Mouse (Mus musculus) CH12.LX (cell line): ENCODE measurements around the gene Brd4. TPM values are rescaled to one million over a fixed set of nuclear protein-coding genes. Genes with fewer than 3 reads are reported as not detected.

Experiments
- DNase-seq: peaks from one replicate; pipeline ENCODE4 v3.0.0-alpha.2; 2013; ENCODE audit errors: extremely low read depth
- H3K27ac ChIP-seq: 2 replicates; pipeline ENCODE4 v1.5.1; 2012; ENCODE audit warnings: low read depth, mild to moderate bottlenecking, control low read depth, moderate library complexity; ENCODE audit not compliant: insufficient read depth
- H3K27me3 ChIP-seq: replicated peaks from 2 replicates; pipeline ENCODE3; 2012; ENCODE audit warnings: inconsistent platforms
- H3K36me3 ChIP-seq, 2 experiments: replicated peaks in 1 of 2; 2 replicates each; pipeline versions ENCODE3 to v1.6.1; 2012; ENCODE audit warnings: inconsistent platforms in 1 of 2, low read length in 1 of 2, mild to moderate bottlenecking in 1 of 2, mixed read lengths in 1 of 2, moderate library complexity in 1 of 2; ENCODE audit not compliant: control insufficient read depth in 1 of 2, insufficient read depth in 1 of 2
- H3K4me1 ChIP-seq, 2 experiments: 2 replicates each; pipeline ENCODE4 v1.6.1; 2012; ENCODE audit warnings: inconsistent platforms in 1 of 2, moderate library complexity in 1 of 2; ENCODE audit not compliant: insufficient read depth in 2 of 2, control insufficient read depth in 1 of 2
- H3K4me2 ChIP-seq: 2 replicates; pipeline ENCODE4 v1.6.1; 2012; ENCODE audit warnings: low read depth, mild to moderate bottlenecking, control low read depth; ENCODE audit not compliant: poor library complexity, insufficient read depth, severe bottlenecking
- H3K4me3 ChIP-seq, 3 experiments: fragments of 150-350 bp in 1 of 3; sonication (generic) in 1 of 3; replicated peaks in 1 of 3; 2 replicates each; pipeline versions ENCODE3 to v1.5.1; 2011 to 2012; ENCODE audit warnings: low read depth in 2 of 3, low read length in 2 of 3, mild to moderate bottlenecking in 2 of 3, moderate library complexity in 2 of 3, control low read depth in 1 of 3, improper control_type of control experiment in 1 of 3, inconsistent platforms in 1 of 3, mixed read lengths in 1 of 3; ENCODE audit not compliant: poor library complexity in 1 of 3
- H3K79me2 ChIP-seq: replicated peaks from 2 replicates; pipeline ENCODE4 v1.6.1; 2012; ENCODE audit warnings: mild to moderate bottlenecking, moderate library complexity; ENCODE audit not compliant: control insufficient read depth, poor library complexity, insufficient read depth, severe bottlenecking; ENCODE audit errors: extremely low read depth
- H3K9ac ChIP-seq: 2 replicates; pipeline ENCODE4 v1.6.1; 2012; ENCODE audit warnings: low read depth, mild to moderate bottlenecking, control low read depth, moderate library complexity; ENCODE audit not compliant: insufficient read depth
- H3K9me3 ChIP-seq: replicated peaks from 2 replicates; pipeline ENCODE3; 2012; ENCODE audit warnings: low read length, inconsistent platforms, mixed read lengths
- CHD2 ChIP-seq: IDR thresholded peaks from 2 replicates; pipeline ENCODE4 v1.6.1; 2011; ENCODE audit warnings: low read length, improper control_type of control experiment
- CTCF ChIP-seq, 2 experiments: IDR thresholded peaks in 1 of 2; conservative IDR thresholded peaks in 1 of 2; 2 replicates each; pipeline ENCODE4 v1.5.1; 2011 to 2012; ENCODE audit warnings: low read depth in 2 of 2, low read length in 2 of 2, improper control_type of control experiment in 1 of 2, inconsistent platforms in 1 of 2, mild to moderate bottlenecking in 1 of 2, moderate library complexity in 1 of 2
- ELF1 ChIP-seq: IDR thresholded peaks from 2 replicates; pipeline ENCODE4 v1.6.1; 2014; ENCODE audit warnings: low read depth, mild to moderate bottlenecking, inconsistent platforms, low read length, improper control_type of control experiment
- EP300 ChIP-seq: IDR thresholded peaks from 2 replicates; pipeline ENCODE4 v1.6.1; 2011; ENCODE audit warnings: low read length, improper control_type of control experiment
- ETS1 ChIP-seq: conservative IDR thresholded peaks from 2 replicates; pipeline ENCODE4 v1.6.1; 2012; ENCODE audit warnings: low read depth, mild to moderate bottlenecking, inconsistent platforms, low read length, improper control_type of control experiment, moderate library complexity
- HCFC1 ChIP-seq: IDR thresholded peaks from 2 replicates; pipeline ENCODE4 v1.6.1; 2012; ENCODE audit warnings: low read depth, mild to moderate bottlenecking, inconsistent platforms, low read length, improper control_type of control experiment
- JUND ChIP-seq: conservative IDR thresholded peaks from 2 replicates; pipeline ENCODE4 v1.6.1; 2011; ENCODE audit warnings: low read depth, low read length, improper control_type of control experiment
- MAFK ChIP-seq: IDR thresholded peaks from 2 replicates; pipeline ENCODE4 v1.6.1; 2011; ENCODE audit warnings: low read length, improper control_type of control experiment; ENCODE audit not compliant: insufficient replicate concordance
- MAX ChIP-seq: IDR thresholded peaks from 2 replicates; pipeline ENCODE4 v1.6.1; 2011; ENCODE audit warnings: low read length, improper control_type of control experiment
- MAZ ChIP-seq: IDR thresholded peaks from 2 replicates; pipeline ENCODE4 v1.6.1; 2012; ENCODE audit warnings: low read depth, mild to moderate bottlenecking, inconsistent platforms, low read length, improper control_type of control experiment, moderate library complexity
- MEF2A ChIP-seq: IDR thresholded peaks from 2 replicates; pipeline ENCODE4 v1.6.1; 2014; ENCODE audit warnings: low read depth, mild to moderate bottlenecking, inconsistent platforms, low read length, improper control_type of control experiment, borderline replicate concordance
- MXI1 ChIP-seq: IDR thresholded peaks from 2 replicates; pipeline ENCODE4 v1.6.1; 2011; ENCODE audit warnings: mild to moderate bottlenecking, low read depth, low read length, improper control_type of control experiment
- NELFE ChIP-seq: IDR thresholded peaks from 2 replicates; pipeline ENCODE4 v1.6.1; 2011; ENCODE audit warnings: low read depth, low read length, improper control_type of control experiment
- NRF1 ChIP-seq: IDR thresholded peaks from 2 replicates; pipeline ENCODE4 v1.6.1; 2014; ENCODE audit warnings: low read depth, mild to moderate bottlenecking, inconsistent platforms, low read length, improper control_type of control experiment, moderate library complexity
- PAX5 ChIP-seq: IDR thresholded peaks from 2 replicates; pipeline ENCODE4 v1.6.1; 2012; ENCODE audit warnings: low read length, inconsistent platforms, mixed read lengths
- POLR2A ChIP-seq: IDR thresholded peaks from 2 replicates; pipeline ENCODE4 v1.6.1; 2011; ENCODE audit warnings: low read depth, mild to moderate bottlenecking, improper control_type of control experiment, low read length
- POLR2AphosphoS2 ChIP-seq: IDR thresholded peaks from 2 replicates; pipeline ENCODE4 v1.6.1; 2011; ENCODE audit warnings: low read depth, low read length, improper control_type of control experiment
- RAD21 ChIP-seq: IDR thresholded peaks from 2 replicates; pipeline ENCODE4 v1.6.1; 2011; ENCODE audit warnings: low read depth, mild to moderate bottlenecking, low read length, improper control_type of control experiment, moderate library complexity
- RCOR1 ChIP-seq: conservative IDR thresholded peaks from 2 replicates; pipeline ENCODE4 v1.6.1; 2012; ENCODE audit warnings: low read depth, mild to moderate bottlenecking, inconsistent platforms, low read length, improper control_type of control experiment
- UBTF ChIP-seq: IDR thresholded peaks from 2 replicates; pipeline ENCODE4 v1.6.1; 2012; ENCODE audit warnings: low read depth, mild to moderate bottlenecking, inconsistent platforms, low read length, improper control_type of control experiment, moderate library complexity
- USF1 ChIP-seq: IDR thresholded peaks from 2 replicates; pipeline ENCODE4 v1.6.1; 2014; ENCODE audit warnings: low read depth, mild to moderate bottlenecking, inconsistent platforms, low read length, improper control_type of control experiment
- ZKSCAN1 ChIP-seq: IDR thresholded peaks from 2 replicates; pipeline ENCODE4 v1.6.1; 2012; ENCODE audit warnings: low read depth, inconsistent platforms, low read length, improper control_type of control experiment, borderline replicate concordance
- dilution Hi-C: fragments of 300-500 bp; cut with MboI; formaldehyde crosslinking; loops from 2 replicates; pipeline ENCODE4 v1.14.3; 2020; ENCODE audit warnings: low sequenced_read_pairs; ENCODE audit not compliant: extremely low pct_unique_long_range_greater_than_20kb, extremely low pct_ligation_motif_present
- in situ Hi-C: fragments of 300-500 bp; cut with MboI; formaldehyde crosslinking; loops from 3 replicates; pipeline ENCODE4 v1.14.3; 2019; ENCODE audit warnings: low sequenced_read_pairs, low pct_ligation_motif_present, low pct_unique_long_range_greater_than_20kb, mixed read lengths
- polyA plus RNA-seq: library from polyadenylated mRNA; unstranded; fragments of >175 nt; gene quantifications from 2 replicates; pipeline ENCODE4 v1.2.1, GENCODE M21; 2012; ENCODE audit warnings: low read depth; ENCODE audit not compliant: insufficient read length
- total RNA-seq, 2 experiments: library from RNA; depleted of rRNA; stranded (reverse); fragments of 300-350 nt in 1 of 2; fragments of >200 nt in 1 of 2; gene quantifications; 2 replicates each; pipeline ENCODE4 v1.2.3; 2012 to 2014

Brd4 gene
- total and polyA plus RNA-seq, 3 experiments = 6.3 to 68.5 (median 19.1) TPM

GRCm38 (mm10) chr17:32163910-32164650, 120.4 kb downstream of the Brd4 start (continued):
- TF ChIP-seq ELF1 = peak; percentile 36; the same call in 1 of the 2 replicates
- TF ChIP-seq MAZ = peak; percentile 85
- TF ChIP-seq MAX = peak; percentile 53
- TF ChIP-seq USF1 = no peak
- TF ChIP-seq PAX5 = no peak
- TF ChIP-seq NELFE = no peak
- peak; percentile 95 for TF ChIP-seq EP300
- no peak for TF ChIP-seq NRF1

GRCm38 (mm10) chr17:32162112-32162850, 122.2 kb downstream of the Brd4 start:
- Histone ChIP-seq H3K4me3 (no peak overlapping the region), H3K9ac (no peak overlapping the region), H3K36me3 (no peaks in the 10 kb centered on the region), H3K27me3 (peaks cover 54% of the 10 kb centered on the region), H3K27ac (no peak overlapping the region), H3K4me1 (peaks cover 27 to 31% of the 10 kb centered on the region in 2 experiments), H3K79me2 (no peaks in the 10 kb centered on the region), H3K9me3 (peaks cover 3% of the 10 kb centered on the region), H3K4me2 (no peak overlapping the region)
- no peak for TF ChIP-seq MAZ
- peak in 1 of 2 experiments; percentile 17; a peak in 2 of 4 replicates for TF ChIP-seq CTCF (conservative IDR thresholded peaks at IDR 0.05 in 1 of 2, IDR thresholded peaks at IDR 0.05 in 1 of 2; ENCODE audit: low read depth in 2 of 2, low read length in 2 of 2)
- no peak for DNase-seq
- in situ Hi-C loops (no loop called here), dilution Hi-C loops (no loop called here)

- DNase-seq = no peak
- TF ChIP-seq UBTF (no peak), MEF2A (no peak), POLR2A (no peak), ETS1 (no peak), HCFC1 (no peak), RCOR1 (no peak), CHD2 (no peak), POLR2AphosphoS2 (no peak), MAFK (no peak), ZKSCAN1 (no peak), RAD21 (no peak), MXI1 (no peak), NELFE (no peak), EP300 (no peak), NRF1 (no peak), JUND (no peak)
- no peaks in the 10 kb centered on the region for H3K79me2 ChIP-seq
- in situ Hi-C loops (no loop called here), dilution Hi-C loops (no loop called here)
- H3K4me2 ChIP-seq = no peak overlapping the region
- peaks cover 51% of the 10 kb centered on the region for H3K27me3 ChIP-seq
- no peaks in the 10 kb centered on the region for H3K9me3 ChIP-seq
- no peaks in the 10 kb centered on the region for H3K36me3 ChIP-seq
- no peak overlapping the region for H3K27ac ChIP-seq
- H3K9ac ChIP-seq = no peak overlapping the region
- H3K4me3 ChIP-seq = no peak overlapping the region
- peaks cover 24 to 28% of the 10 kb centered on the region in 2 experiments for H3K4me1 ChIP-seq
Measured at GRCm38 (mm10) chr17:32160882-32161281, 123.6 kb downstream of the Brd4 start.
